8 mouse cellular contexts compared by ENCODE assay signal in genomic region chr2:61655382-61656281, GRCm38 (mm10). TPM values are rescaled to one million over a fixed set of nuclear protein-coding genes. Genes with fewer than 3 reads are reported as not detected.
DNase-seq lines count a peak whose midpoint lies in the region; ATAC-seq lines count a peak whose summit lies in the region.

No protein-coding gene starts in this region.

- H3K9me3 ChIP-seq in erythroblast, embryonic 14.5 days (ENCODE audit: control insufficient read depth, low read length): no peaks in the 10 kb centered on the region; the same call in 1 of the 2 replicates
- H3K9me3 ChIP-seq in embryonic facial prominence, embryonic 15.5 days (replicated peaks): no peaks in the 10 kb centered on the region

- H3K4me3 ChIP-seq in erythroblast, embryonic 14.5 days (replicated peaks): peak overlapping the region; percentile 58
- peak overlapping the region; percentile 58 for H3K4me3 ChIP-seq in embryonic facial prominence, embryonic 15.5 days (replicated peaks)

- WGBS in embryonic facial prominence, embryonic 15.5 days: under 1% methylated on average over 45 of the region's 46 CpGs

- peak; percentile 39 to 55 for DNase-seq in adrenal gland, postnatal 36 days
- DNase-seq in heart, postnatal 36 days: peak; percentile 9 to 12
- DNase-seq in layer of hippocampus, postnatal 10 days (ENCODE audit: low spot score in 2 of 2): peak; percentile 55 to 72
- peak; percentile 26 for DNase-seq in lung, postnatal 10 days
- DNase-seq in right cerebral cortex, postnatal 14 days: peak; percentile 80

- H3K4me2 ChIP-seq in embryonic facial prominence, embryonic 15.5 days (replicated peaks): peak overlapping the region; percentile 96

- peaks cover 17% of the 10 kb centered on the region for H3K36me3 ChIP-seq in erythroblast, embryonic 14.5 days (ENCODE audit: control insufficient read depth)
- no peaks in the 10 kb centered on the region for H3K36me3 ChIP-seq in embryonic facial prominence, embryonic 15.5 days

- H3K27ac ChIP-seq in embryonic facial prominence, embryonic 15.5 days (replicated peaks): no peak overlapping the region

- peaks cover 38% of the 10 kb centered on the region for H3K27me3 ChIP-seq in erythroblast, embryonic 14.5 days (ENCODE audit: control insufficient read depth)
- H3K27me3 ChIP-seq in embryonic facial prominence, embryonic 15.5 days: no peaks in the 10 kb centered on the region

- H3K4me1 ChIP-seq in erythroblast, embryonic 14.5 days (ENCODE audit: control insufficient read depth): peaks cover 20% of the 10 kb centered on the region
- H3K4me1 ChIP-seq in embryonic facial prominence, embryonic 15.5 days: peaks cover 14% of the 10 kb centered on the region

- no peak for ATAC-seq in erythroblast, adult 5-6 weeks (replicated peaks; ENCODE audit: low FRiP score, poor library complexity, severe bottlenecking)
- ATAC-seq in embryonic facial prominence, embryonic 15.5 days (ENCODE audit: insufficient number of reproducible peaks, low FRiP score, low TSS enrichment, low read depth): peak; percentile 70; the same call in 1 of the 2 replicates

- H3K9ac ChIP-seq in embryonic facial prominence, embryonic 15.5 days: peak overlapping the region; percentile 42

- intact Hi-C loops in heart, postnatal 36 days (cut with DNase I): loop anchor here (5.0 kb wide), 1 partner anchor 157 kb away; no protein-coding TSS in a partner anchor

RNA-seq across cellular contexts. Expression of gene Psmd14, which starts 55.9 kb away (rescaled TPM):
- polyA plus RNA-seq in erythroblast, embryonic 14.5 days (2012): 0.59 and 0.92 TPM in 2 replicates
- 78.4 and 110 TPM in 2 replicates for total RNA-seq in erythroblast, adult 5-6 weeks (2015; ENCODE audit: low replicate concordance)
- total RNA-seq in erythroblast, adult 5-6 weeks (2017; ENCODE audit: low replicate concordance): 51.5 and 58.0 TPM in 2 replicates
- 100 to 1,000 TPM in 1 of 2 experiments, 10 to 100 TPM in 1; 97.0 to 112 TPM for total RNA-seq in adrenal gland, postnatal 36 days (2021)
- polyA plus RNA-seq in embryonic facial prominence, embryonic 15.5 days (2015; fragmentation: Nextera tagmentation; extraction: Ambion mirVana): 148 and 158 TPM in 2 replicates
- 10 to 100 TPM; 55.6 to 55.9 TPM for total RNA-seq in heart, postnatal 36 days (2021)
- 100 to 1,000 TPM; 131 to 133 TPM for total RNA-seq in layer of hippocampus, postnatal 10 days (2021)

Comparison
In these comparisons a context has a peak if more than half of its experiments do, and no peak if none do; other contexts are left out.
1. DNase-seq: peak in every context shown above with its lines; median percentile 80 in right cerebral cortex, postnatal 14 days; 64 in layer of hippocampus, postnatal 10 days; 47 in adrenal gland, postnatal 36 days; 26 in lung, postnatal 10 days; 10 in heart, postnatal 36 days.